Mouse (Mus musculus) cerebellum, adult 2 months (tissue): Measurements from ENCODE around the gene Snrnp35.

Experiments
- CTCF ChIP-seq: fragments of 200-500 bp; IDR thresholded peaks from 2 replicates; pipeline ENCODE4 v1.5.1; 2011; ENCODE audit warnings: low read depth, mild to moderate bottlenecking, control low read depth, low read length, moderate library complexity, borderline replicate concordance; ENCODE audit not compliant: insufficient read depth
- POLR2A ChIP-seq: fragments of 200-500 bp; IDR thresholded peaks from 2 replicates; pipeline ENCODE4 v1.6.1; 2011; ENCODE audit warnings: low read length, control low read depth, borderline replicate concordance; ENCODE audit not compliant: insufficient read depth

DNA sequence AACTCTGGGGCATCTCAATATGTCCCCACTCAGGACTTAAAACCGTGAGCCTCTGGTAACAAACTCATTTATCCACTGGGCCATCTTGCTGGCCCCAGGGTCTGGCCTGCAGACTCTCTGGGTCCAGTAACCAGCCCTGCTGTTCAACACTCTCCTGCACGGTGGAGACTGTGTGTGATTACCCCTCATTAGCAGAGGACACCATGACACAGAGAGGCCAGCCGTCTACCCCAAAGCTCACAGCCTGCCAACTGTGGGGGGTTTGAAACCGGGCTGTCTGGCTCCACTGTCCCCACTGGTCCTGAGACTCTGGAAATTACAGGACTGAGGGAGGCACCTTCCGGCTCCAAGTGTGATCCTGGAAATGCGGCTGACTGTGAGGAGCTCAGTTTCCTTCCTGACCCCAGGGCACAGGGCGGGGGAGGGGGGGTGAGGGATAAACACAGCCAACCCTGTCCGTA lies 46.3 kb downstream of the Snrnp35 start:
- TF ChIP-seq CTCF (no peak), POLR2A (no peak)
